Mouse (Mus musculus) kidney, adult 2 months (tissue): ENCODE results near the gene Aspscr1.

Experiments used
- CTCF ChIP-seq: fragments of 200-500 bp; conservative IDR thresholded peaks from 2 replicates; pipeline ENCODE4 v1.5.1; 2011; ENCODE audit warnings: low read depth, mild to moderate bottlenecking, control low read depth, low read length, moderate library complexity, mixed read lengths; ENCODE audit not compliant: insufficient read depth, insufficient read length
- POLR2A ChIP-seq: fragments of 200-500 bp; IDR thresholded peaks from one replicate; pipeline ENCODE4 v1.6.1; 2011; ENCODE audit warnings: low read depth, low read length, control low read depth

- TF ChIP-seq CTCF (no peak), POLR2A (peak; percentile 17)
These were observed 43.4 kb upstream of the Aspscr1 start for GRCm38 (mm10) chr11:120629341-120629730.
